Mouse (Mus musculus): ENCODE measurements around the gene Edn2. TPM values are rescaled to one million over a fixed set of nuclear protein-coding genes. Genes with fewer than 3 reads are reported as not detected.

The Edn2 gene
- total and polyA plus RNA-seq, 2 experiments: not detected

DNA sequence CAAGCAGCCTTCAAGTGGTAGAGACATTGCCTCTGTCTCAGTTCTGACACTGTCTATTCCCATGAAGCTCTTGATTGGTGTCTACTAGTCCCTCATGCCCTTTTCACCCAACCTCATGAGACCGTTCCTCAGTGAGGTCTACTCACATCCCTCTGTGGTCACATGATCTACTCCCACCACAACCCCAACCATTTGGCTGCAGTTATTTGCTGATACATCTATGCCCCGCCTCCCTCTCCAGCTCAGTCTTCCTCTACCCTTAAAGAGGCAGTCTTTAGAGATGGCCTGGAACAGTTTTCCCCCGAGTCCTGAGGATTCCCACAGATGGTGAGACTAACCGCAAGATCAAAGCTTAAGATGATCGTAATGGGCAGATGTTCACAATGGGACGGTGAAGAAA, 27.2 kb downstream of the Edn2 start:
- Histone ChIP-seq H3K9ac (ENCODE audit: low read depth, low read length) (no peak overlapping the region), H3K4me1 (ENCODE audit: control insufficient read depth, insufficient read depth, low read length) (no peaks in the 10 kb centered on the region), H3K27ac (replicated peaks; ENCODE audit: insufficient read depth, low read depth, low read length) (no peak overlapping the region), H3K36me3 (ENCODE audit: control insufficient read depth, insufficient read depth, low read length) (no peaks in the 10 kb centered on the region), H3K79me2 (ENCODE audit: control insufficient read depth, insufficient read depth, low read length) (no peaks in the 10 kb centered on the region), H3K4me3 (ENCODE audit: insufficient read depth, low read depth, low read length) (no peak overlapping the region), H3K27me3 (ENCODE audit: control insufficient read depth, insufficient read depth, low read length) (no peaks in the 10 kb centered on the region; the same call in 1 of the 2 replicates)
- DNase-seq (ENCODE audit: extremely low read depth, low read depth, low spot score): no peak
- 85% methylated on average over 6 of the region's 6 CpGs for WGBS
- TF ChIP-seq POLR2A (IDR thresholded peaks at IDR 0.05; ENCODE audit: extremely low read depth, insufficient read depth, low read length) (no peak), CTCF (IDR thresholded peaks at IDR 0.05; ENCODE audit: low read depth, low read length) (no peak)

DNA sequence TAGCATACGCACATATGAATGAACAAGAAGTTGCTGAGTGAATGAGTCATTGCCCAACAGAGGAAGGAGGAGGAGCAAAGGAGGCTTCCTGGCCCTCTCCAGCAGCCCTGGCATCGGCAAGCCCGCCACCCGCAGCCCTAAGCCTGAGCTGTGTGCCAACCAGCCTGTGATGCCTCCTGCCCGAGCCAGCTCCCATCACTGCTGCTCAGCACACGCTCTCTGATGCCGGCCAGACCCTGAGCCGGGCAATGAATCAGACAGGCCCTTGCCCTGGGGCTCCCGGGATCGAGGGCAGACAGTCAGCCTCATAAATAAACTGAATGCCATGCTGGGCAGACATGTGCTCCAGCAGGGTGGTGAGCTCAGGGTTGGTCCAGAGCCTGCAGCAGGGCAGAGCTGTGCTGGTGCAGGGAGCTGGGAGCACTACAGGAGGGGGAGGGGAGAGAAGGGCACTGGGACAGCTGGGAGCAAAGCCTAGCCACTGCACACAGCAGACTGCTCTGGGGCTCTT, 27.7 kb downstream of the Edn2 start:
- Histone ChIP-seq H3K4me3 (ENCODE audit: insufficient read depth, low read depth, low read length) (no peak overlapping the region), H3K9ac (ENCODE audit: low read depth, low read length) (no peak overlapping the region), H3K27me3 (ENCODE audit: control insufficient read depth, insufficient read depth, low read length) (no peaks in the 10 kb centered on the region; the same call in 1 of the 2 replicates), H3K4me1 (ENCODE audit: control insufficient read depth, insufficient read depth, low read length) (no peaks in the 10 kb centered on the region), H3K36me3 (ENCODE audit: control insufficient read depth, insufficient read depth, low read length) (no peaks in the 10 kb centered on the region), H3K27ac (replicated peaks; ENCODE audit: insufficient read depth, low read depth, low read length) (no peak overlapping the region), H3K79me2 (ENCODE audit: control insufficient read depth, insufficient read depth, low read length) (no peaks in the 10 kb centered on the region)
- no peak for TF ChIP-seq CTCF (IDR thresholded peaks at IDR 0.05; ENCODE audit: low read depth, low read length)
- no peak for TF ChIP-seq POLR2A (IDR thresholded peaks at IDR 0.05; ENCODE audit: extremely low read depth, insufficient read depth, low read length)
- 79% methylated on average over 10 of the region's 10 CpGs for WGBS
- no peak for DNase-seq (ENCODE audit: extremely low read depth, low read depth, low spot score)

DNA sequence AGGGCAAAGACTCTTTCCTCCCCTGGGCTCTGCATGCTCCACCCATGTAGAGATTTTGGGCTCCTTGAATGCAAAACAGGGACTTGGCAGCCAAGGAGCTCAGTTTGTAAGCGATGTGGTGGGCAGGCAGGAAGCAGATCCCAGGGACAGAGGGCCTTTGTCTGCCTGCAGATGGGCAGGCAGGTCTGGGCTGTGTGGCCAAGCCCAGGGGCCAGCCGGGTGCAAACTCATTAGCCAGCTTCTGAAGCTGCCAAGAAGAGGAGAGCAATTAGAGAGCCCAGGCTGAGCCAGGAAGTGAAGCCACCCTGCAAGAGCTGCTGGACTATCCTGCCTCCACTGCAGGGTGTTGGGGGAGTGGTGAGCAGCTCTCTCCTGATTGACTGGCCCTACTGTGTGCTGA, 28.9 kb downstream of the Edn2 start:
- no peaks in the 10 kb centered on the region for H3K4me1 ChIP-seq (ENCODE audit: control insufficient read depth, insufficient read depth, low read length)
- no peak for DNase-seq (ENCODE audit: extremely low read depth, low read depth, low spot score)
- no peaks in the 10 kb centered on the region for H3K36me3 ChIP-seq (ENCODE audit: control insufficient read depth, insufficient read depth, low read length)
- H3K27me3 ChIP-seq (ENCODE audit: control insufficient read depth, insufficient read depth, low read length): no peaks in the 10 kb centered on the region; the same call in 1 of the 2 replicates
- WGBS: 40% methylated on average over 2 of the region's 2 CpGs
- no peak overlapping the region for H3K4me3 ChIP-seq (ENCODE audit: insufficient read depth, low read depth, low read length)
- H3K27ac ChIP-seq (replicated peaks; ENCODE audit: insufficient read depth, low read depth, low read length): no peak overlapping the region
- no peaks in the 10 kb centered on the region for H3K79me2 ChIP-seq (ENCODE audit: control insufficient read depth, insufficient read depth, low read length)
- no peak overlapping the region for H3K9ac ChIP-seq (ENCODE audit: low read depth, low read length)
- no peak for TF ChIP-seq POLR2A (IDR thresholded peaks at IDR 0.05; ENCODE audit: extremely low read depth, insufficient read depth, low read length)
- no peak for TF ChIP-seq CTCF (IDR thresholded peaks at IDR 0.05; ENCODE audit: low read depth, low read length)

DNA sequence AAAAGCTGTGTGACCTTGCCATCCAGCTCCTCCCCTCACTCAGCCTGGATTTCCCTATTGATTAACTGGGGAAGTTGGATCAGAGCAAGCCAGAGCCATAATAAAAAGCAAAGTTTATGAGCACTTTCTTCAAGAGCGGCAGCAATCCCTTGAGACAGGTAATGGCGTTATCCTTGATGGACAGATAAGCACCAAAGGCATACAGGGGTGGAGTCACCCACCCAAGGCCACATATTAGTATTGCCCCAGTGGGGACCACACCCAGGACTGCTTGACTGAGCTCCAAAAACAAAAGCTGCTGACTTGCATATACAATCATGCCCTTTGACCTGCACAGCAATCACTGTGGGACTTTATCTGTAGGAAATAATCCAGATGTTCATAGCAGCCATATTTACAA, 31.0 kb downstream of the Edn2 start:
- TF ChIP-seq CTCF (IDR thresholded peaks at IDR 0.05; ENCODE audit: low read depth, low read length): no peak
- no peak for TF ChIP-seq POLR2A (IDR thresholded peaks at IDR 0.05; ENCODE audit: extremely low read depth, insufficient read depth, low read length)
- Histone ChIP-seq H3K27me3 (ENCODE audit: control insufficient read depth, insufficient read depth, low read length) (no peaks in the 10 kb centered on the region; the same call in 1 of the 2 replicates), H3K4me1 (ENCODE audit: control insufficient read depth, insufficient read depth, low read length) (no peaks in the 10 kb centered on the region), H3K9ac (ENCODE audit: low read depth, low read length) (no peak overlapping the region), H3K79me2 (ENCODE audit: control insufficient read depth, insufficient read depth, low read length) (no peaks in the 10 kb centered on the region), H3K36me3 (ENCODE audit: control insufficient read depth, insufficient read depth, low read length) (no peaks in the 10 kb centered on the region), H3K4me3 (ENCODE audit: insufficient read depth, low read depth, low read length) (no peak overlapping the region), H3K27ac (replicated peaks; ENCODE audit: insufficient read depth, low read depth, low read length) (no peak overlapping the region)
- DNase-seq (ENCODE audit: extremely low read depth, low read depth, low spot score): no peak
- 69% methylated on average over 2 of the region's 2 CpGs for WGBS

DNA sequence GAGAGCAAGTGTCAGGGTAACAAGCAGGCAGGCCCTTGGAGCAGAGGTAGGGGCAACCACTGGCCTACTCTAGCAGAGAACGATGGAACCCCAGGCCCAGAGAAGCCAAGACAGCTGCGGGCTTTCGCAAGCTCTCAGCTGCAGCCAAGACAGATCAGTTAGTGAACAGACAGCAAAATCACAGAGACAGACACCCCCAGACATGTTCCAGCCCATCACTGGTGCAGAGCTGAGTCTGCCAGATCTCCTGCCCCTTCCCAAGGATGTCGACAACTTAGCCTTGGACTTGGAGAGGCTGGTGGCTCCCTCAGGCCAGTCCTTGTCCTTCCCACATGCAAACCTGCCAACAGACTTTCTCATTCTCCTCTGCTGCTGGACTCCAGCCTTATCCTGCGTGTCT, 33.0 kb downstream of the Edn2 start:
- H3K4me1 ChIP-seq (ENCODE audit: control insufficient read depth, insufficient read depth, low read length): no peaks in the 10 kb centered on the region

DNA sequence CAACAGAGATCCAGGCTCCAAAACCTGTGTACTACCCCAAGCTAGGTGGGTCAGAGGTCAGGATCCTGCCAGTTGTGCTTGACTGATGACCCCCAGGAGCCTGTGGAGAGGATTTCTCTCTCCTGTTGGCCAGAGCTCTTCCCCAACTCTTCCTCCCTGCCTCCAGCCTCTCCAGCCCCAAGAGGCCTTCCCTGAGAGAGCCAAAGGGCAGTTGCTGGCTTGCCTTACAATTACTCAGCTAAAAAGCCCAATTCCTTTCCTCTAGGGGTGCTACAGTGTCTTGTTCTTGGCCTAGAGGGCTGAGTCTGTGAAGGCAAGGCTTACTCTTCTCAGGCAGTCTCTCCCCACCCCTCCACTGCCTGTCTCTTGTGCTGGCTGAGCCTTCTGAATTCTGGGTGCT, 34.0 kb downstream of the Edn2 start:
- no peaks in the 10 kb centered on the region for H3K79me2 ChIP-seq (ENCODE audit: control insufficient read depth, insufficient read depth, low read length)
- H3K4me3 ChIP-seq (ENCODE audit: insufficient read depth, low read depth, low read length): no peak overlapping the region
- no peak overlapping the region for H3K9ac ChIP-seq (ENCODE audit: low read depth, low read length)
- no peaks in the 10 kb centered on the region for H3K36me3 ChIP-seq (ENCODE audit: control insufficient read depth, insufficient read depth, low read length)
- no peak overlapping the region for H3K27ac ChIP-seq (replicated peaks; ENCODE audit: insufficient read depth, low read depth, low read length)
- TF ChIP-seq CTCF (IDR thresholded peaks at IDR 0.05; ENCODE audit: low read depth, low read length) (no peak), POLR2A (IDR thresholded peaks at IDR 0.05; ENCODE audit: extremely low read depth, insufficient read depth, low read length) (no peak)
- H3K27me3 ChIP-seq (ENCODE audit: control insufficient read depth, insufficient read depth, low read length): no peaks in the 10 kb centered on the region; the same call in 1 of the 2 replicates
- DNase-seq (ENCODE audit: extremely low read depth, low read depth, low spot score): no peak
- no peaks in the 10 kb centered on the region for H3K4me1 ChIP-seq (ENCODE audit: control insufficient read depth, insufficient read depth, low read length)

More for the DNA sequence above, 33.0 kb downstream of the Edn2 start:
- Histone ChIP-seq H3K4me3 (ENCODE audit: insufficient read depth, low read depth, low read length) (no peak overlapping the region), H3K27ac (replicated peaks; ENCODE audit: insufficient read depth, low read depth, low read length) (no peak overlapping the region), H3K27me3 (ENCODE audit: control insufficient read depth, insufficient read depth, low read length) (no peaks in the 10 kb centered on the region; the same call in 1 of the 2 replicates), H3K9ac (ENCODE audit: low read depth, low read length) (no peak overlapping the region), H3K36me3 (ENCODE audit: control insufficient read depth, insufficient read depth, low read length) (no peaks in the 10 kb centered on the region), H3K79me2 (ENCODE audit: control insufficient read depth, insufficient read depth, low read length) (no peaks in the 10 kb centered on the region)
- no peak for DNase-seq (ENCODE audit: extremely low read depth, low read depth, low spot score)
- WGBS: 92% methylated on average over 5 of the region's 5 CpGs
- TF ChIP-seq POLR2A (IDR thresholded peaks at IDR 0.05; ENCODE audit: extremely low read depth, insufficient read depth, low read length) (no peak), CTCF (IDR thresholded peaks at IDR 0.05; ENCODE audit: low read depth, low read length) (no peak)

Measured in liver, adult 2 months (tissue).